Mouse (Mus musculus) ovary, adult 2 months (tissue): ENCODE data around the gene Egln2. TPM values are rescaled to one million over a fixed set of nuclear protein-coding genes. Genes with fewer than 3 reads are reported as not detected.

Source experiments
- polyA plus RNA-seq: library from polyadenylated mRNA; depleted of rRNA; stranded (reverse); fragments of >200 nt; gene quantifications from 2 replicates; pipeline ENCODE4 v1.2.3, GENCODE M21; 2012; rRNA removed

The Egln2 gene
- 130 and 148 TPM in 2 replicates for polyA plus RNA-seq

DNA sequence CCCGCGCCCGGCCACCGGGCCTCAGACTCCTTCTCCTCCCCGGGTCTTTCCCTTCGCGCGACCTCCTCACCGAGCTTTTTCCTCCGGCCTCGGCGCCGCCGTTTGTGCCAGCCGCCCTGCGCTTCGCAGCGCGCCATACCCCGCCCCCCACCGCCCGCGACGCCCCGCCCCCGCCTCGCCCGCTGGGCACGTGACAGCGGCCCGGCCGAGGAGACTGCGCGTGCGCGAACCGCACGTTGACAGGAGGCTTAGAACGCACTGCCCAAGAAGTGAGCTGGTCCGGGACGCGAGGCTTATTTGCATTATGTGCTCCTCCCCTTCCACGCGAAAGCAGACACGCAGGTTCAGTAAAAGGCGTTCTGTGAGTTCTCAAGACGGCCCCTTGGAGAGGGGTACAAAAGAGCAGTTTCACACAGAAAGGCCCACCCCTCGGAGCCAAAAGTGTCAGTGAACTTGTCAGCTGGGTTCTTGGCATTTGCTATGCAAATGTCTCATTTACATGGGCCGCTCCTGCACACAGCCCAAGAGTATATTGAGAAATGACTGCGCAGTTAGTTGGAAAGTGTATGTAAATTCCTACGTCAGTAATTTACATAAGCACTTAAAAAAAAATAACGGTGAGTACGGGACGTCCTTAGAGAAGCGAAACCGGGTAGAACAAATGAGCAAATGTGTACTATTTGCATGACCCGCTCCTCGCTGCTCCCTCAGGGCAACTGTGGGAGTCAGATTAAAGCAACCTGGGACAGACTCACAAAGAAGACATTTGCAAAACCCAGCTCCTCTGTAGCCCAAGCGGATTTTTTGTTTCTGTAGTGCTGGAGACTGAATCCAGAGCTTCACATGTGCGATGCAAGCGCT lies at the start of gene Egln2:
Gene Egln2, minus strand, starts transcription at position 189 of the 861 bp plus-strand sequence.

DNA sequence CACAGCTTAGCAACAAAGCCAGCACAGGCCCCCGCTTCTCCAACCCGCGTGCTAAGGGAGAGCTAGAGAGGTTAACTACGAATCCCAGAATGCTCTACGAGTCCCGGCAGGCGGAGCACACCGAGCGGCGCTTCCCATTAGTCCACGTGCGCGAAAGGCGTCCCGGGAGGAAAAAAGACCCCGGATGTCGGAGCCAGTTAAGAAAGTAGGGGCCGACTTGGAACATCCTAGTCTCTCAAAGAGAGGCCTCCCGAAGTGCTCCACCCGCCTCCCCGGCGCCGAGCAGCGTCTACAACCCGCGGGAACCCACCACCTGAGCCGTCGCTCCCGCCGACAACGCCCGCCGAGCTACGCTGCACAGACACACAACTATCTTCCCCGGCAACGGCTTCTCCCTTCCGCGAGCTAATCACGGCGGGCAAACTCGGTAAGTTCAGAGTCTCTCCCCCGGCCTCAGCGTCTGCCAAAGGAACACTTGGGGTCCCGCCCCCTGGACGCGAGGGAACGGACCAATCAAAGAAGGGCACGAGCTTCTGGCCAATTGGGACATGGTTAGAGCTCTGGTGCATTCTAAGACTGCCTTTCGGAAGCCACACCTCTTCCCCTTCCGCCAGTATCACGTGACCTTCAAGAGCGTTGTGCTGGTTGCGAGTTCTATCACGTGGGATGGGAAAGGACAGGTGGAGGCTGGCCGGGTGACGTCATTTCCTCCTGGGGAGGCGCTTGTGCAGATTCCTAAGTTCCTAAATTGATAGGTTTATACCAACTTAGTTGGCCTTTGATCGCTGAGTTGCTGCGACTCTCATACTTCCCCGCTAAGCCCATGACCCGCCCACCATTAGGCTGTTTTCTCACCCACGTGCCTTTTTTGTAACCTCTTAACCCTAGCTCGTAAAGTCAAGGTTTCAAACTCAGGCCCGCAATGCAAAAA lies 29.3 kb upstream of the Egln2 start, which contains the start of the genes BC024978 and Snrpa:
Gene BC024978, plus strand, starts transcription at position 101 of the 931 bp plus-strand sequence.
Gene Snrpa, minus strand, starts transcription at position 591 of the 931 bp plus-strand sequence.

DNA sequence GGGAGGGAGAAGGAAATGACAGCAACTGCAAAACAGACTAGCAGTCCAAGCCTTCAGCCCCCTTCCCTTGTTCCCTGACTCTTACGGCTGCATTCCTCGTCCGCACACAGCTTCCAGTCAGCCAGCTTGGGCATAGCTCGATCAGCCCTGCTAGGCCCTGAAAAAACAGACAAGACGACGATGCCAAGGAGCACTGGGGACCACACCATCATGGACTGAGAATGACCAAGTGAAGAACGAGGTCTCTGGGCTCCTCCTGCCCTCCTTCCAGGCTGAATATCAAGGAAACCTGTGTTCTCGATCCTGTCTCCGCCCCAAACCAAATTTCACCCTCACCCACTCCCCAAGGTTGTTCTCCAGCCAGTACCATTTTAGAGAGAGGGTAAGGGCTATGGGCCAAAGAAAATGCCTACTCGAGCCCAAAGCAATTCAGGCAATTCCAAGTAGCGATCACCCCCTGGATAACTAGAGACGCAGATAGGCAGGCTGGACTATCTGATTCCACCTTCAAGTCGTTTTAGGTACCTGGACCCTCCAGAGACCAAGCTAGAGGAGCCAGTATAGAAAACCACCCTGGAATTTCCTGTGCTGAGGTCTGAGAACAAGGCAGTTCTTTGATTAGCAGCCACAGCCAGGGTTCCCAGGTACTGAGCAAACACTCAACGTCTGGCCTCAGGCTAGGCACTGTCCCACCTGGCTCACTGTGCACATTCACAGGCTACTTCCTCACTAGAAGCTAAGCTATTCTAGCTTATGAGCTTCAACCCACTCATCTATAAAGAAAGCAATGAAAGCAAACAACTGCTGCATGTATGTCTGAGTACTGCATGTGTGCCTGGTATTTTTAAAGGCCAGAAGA lies 14.5 kb upstream of the Egln2 start, which contains the start of the genes Gm21983 and Mia:
Gene Gm21983, minus strand, starts transcription at position 250 of the 859 bp plus-strand sequence.
Gene Mia, minus strand, starts transcription at position 321 of the 859 bp plus-strand sequence.

DNA sequence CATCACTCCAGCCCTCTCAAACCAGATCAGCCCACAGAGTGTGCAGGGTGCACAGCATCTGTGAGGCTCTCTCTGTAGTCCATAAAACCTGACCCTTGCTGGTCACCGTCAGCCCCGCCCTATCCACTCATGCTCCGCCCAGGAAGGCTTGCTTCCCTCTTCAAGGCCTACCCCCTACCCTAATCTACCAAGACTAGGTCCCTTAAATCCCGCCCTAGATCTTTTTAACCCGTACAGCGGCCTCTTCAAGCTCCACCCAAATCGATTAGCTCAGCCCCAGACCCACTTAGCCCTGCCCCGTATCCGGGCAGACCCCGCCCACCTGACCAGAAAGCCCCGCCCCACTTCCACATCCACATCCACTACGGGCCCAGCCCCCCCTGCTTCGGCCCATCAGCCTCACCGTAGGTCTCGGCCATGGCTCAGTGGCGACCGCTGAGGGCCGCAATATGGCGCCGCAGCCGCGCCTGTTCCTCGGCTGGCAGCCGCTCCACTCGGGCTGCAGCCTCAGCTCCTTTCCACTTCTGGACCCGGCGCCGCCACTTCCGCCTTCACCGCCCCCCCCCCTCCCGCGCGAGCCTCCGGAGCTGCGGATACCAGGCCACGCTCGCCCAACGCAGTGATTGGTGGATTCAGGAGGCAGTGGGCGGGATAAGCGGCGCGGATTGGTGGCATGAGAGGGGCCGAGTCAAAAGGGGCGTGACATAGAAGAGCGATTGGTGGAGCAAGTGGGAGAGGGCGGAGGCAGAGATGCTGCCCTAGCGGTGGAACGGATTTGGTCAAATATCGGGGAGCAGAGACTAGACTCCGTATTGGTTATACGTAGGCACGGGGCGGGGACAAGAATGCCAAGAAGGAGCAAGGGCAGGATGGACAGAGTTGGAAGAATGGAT lies 12.0 kb upstream of the Egln2 start, which contains the start of gene Rab4b:
Gene Rab4b, minus strand, starts transcription at position 573 of the 893 bp plus-strand sequence.

DNA sequence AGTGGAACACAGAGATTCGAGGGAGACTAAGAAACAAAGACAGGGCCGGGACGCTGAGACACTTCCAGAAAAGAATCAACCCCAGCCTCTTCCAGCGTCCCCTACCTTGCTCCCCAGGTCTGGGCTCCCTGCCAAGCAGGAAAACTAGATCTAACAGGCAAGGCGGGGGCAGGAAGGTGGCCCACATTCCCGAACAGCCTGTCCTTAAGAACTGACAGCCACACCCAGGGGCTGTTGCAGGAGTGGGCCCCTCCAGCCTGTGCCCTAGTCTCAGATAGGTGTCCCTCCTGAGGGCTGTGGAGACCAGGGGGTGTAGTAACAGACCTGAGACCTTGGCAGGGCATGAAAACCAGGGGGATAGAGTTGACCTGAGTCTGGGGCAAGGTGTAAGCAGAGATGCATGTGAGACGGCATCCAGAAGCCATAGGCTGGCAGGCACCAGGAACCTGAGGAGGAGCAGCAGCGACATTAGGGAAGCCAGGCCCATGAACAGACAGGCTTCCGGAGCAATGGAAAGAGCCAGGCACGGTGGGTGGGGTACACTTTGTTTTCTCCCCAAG lies 13.3 kb downstream of the Egln2 start, which contains the start of gene Cyp2t4:
Gene Cyp2t4, plus strand, starts transcription at position 510 of the 560 bp plus-strand sequence.

DNA sequence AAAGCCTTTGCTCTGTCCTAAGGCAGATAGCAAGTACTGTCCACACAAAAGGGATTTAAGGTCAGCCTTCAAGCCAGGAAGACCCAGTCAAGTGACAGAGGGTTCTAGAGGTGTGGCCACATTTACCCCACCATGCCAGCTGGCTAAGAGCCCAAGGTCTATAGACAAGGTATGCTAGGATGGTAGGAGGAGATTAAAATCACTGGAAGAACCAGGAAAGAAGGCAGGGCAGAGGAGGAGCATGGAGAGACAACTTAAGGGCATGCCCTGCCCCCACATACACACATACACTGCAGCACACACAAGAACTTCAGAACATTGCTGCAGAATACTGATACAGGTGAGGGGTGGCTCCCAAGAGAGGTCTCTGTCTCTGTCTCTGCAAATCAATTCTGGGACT lies 46.9 kb downstream of the Egln2 start, which contains the start of gene Cyp2f2:
Gene Cyp2f2, plus strand, starts transcription at position 234 of the 400 bp plus-strand sequence.

Other genes starting within 250 kb of the Egln2 start
- gene Cyp2a22, start 227.4 kb downstream of the Egln2 start, polyA plus RNA-seq: not detected in 2 replicates
- gene Cyp2a12, start 137.7 kb downstream of the Egln2 start, polyA plus RNA-seq: 0.08 TPM in 1 of 2 replicates, not detected in the other
- gene Cyp2f2, start 46.9 kb downstream of the Egln2 start, polyA plus RNA-seq: 30.2 and 55.4 TPM in 2 replicates
- not detected in 2 replicates for gene Cyp2t4, start 13.1 kb downstream of the Egln2 start, polyA plus RNA-seq
- 79.0 and 86.7 TPM in 2 replicates for gene Rab4b, start 12.1 kb upstream of the Egln2 start, polyA plus RNA-seq
- not detected in 2 replicates for gene Gm21983, start 14.3 kb upstream of the Egln2 start, polyA plus RNA-seq
- gene Mia, start 14.4 kb upstream of the Egln2 start, polyA plus RNA-seq: 14.0 and 16.1 TPM in 2 replicates
- gene BC024978, start 29.0 kb upstream of the Egln2 start, polyA plus RNA-seq: 23.2 and 27.1 TPM in 2 replicates
- 265 and 331 TPM in 2 replicates for gene Snrpa, start 29.5 kb upstream of the Egln2 start, polyA plus RNA-seq
- gene Itpkc, start 61.9 kb upstream of the Egln2 start, polyA plus RNA-seq: 15.9 and 18.5 TPM in 2 replicates
- gene Coq8b, start 66.2 kb upstream of the Egln2 start, polyA plus RNA-seq: 84.4 and 102 TPM in 2 replicates
- 86.9 and 94.3 TPM in 2 replicates for gene Numbl, start 91.6 kb upstream of the Egln2 start, polyA plus RNA-seq
- 441 and 545 TPM in 2 replicates for gene Ltbp4, start 170.9 kb upstream of the Egln2 start, polyA plus RNA-seq
- 86.6 and 97.9 TPM in 2 replicates for gene Shkbp1, start 189.2 kb upstream of the Egln2 start, polyA plus RNA-seq
- 0.63 TPM in 1 of 2 replicates, not detected in the other for gene Gm20479, start 190.6 kb upstream of the Egln2 start, polyA plus RNA-seq